Mouse (Mus musculus) stomach, embryonic 14.5 days (tissue): Measurements from ENCODE around the gene Sult5a1. TPM values are rescaled to one million over a fixed set of nuclear protein-coding genes. Genes with fewer than 3 reads are reported as not detected.

Experiments
- ATAC-seq: fragments of 200-750 bp; cut with Nextera tagmentation; 2 replicates; pipeline ENCODE4 v1.8.0; 2017; ENCODE audit warnings: low read depth, moderate TSS enrichment; ENCODE audit not compliant: insufficient number of reproducible peaks, insufficient read depth, low FRiP score
- H3K27ac ChIP-seq: fragments of 300-500 bp; sonication (generic); 2 replicates; pipeline ENCODE4 v1.5.1; 2014; ENCODE audit warnings: mild to moderate bottlenecking, low read length, moderate library complexity, mixed read lengths
- H3K27me3 ChIP-seq: fragments of 300-500 bp; sonication (generic); 2 replicates; pipeline ENCODE4 v1.6.1; 2014; ENCODE audit warnings: low read length, control low read depth, mixed read lengths; ENCODE audit not compliant: control insufficient read depth, insufficient read depth
- H3K36me3 ChIP-seq: fragments of 300-500 bp; sonication (generic); 2 replicates; pipeline ENCODE4 v1.6.1; 2014; ENCODE audit warnings: mild to moderate bottlenecking, control low read depth, low read length, moderate library complexity, mixed read lengths; ENCODE audit not compliant: control insufficient read depth, insufficient read depth
- H3K4me1 ChIP-seq: fragments of 300-500 bp; sonication (generic); 2 replicates; pipeline ENCODE4 v1.6.1; 2014; ENCODE audit warnings: low read length, control low read depth, mixed read lengths; ENCODE audit not compliant: control insufficient read depth, insufficient read depth
- H3K4me2 ChIP-seq: fragments of 300-500 bp; sonication (generic); replicated peaks from 2 replicates; pipeline ENCODE4 v1.6.1; 2014; ENCODE audit warnings: low read depth, low read length, control low read depth
- H3K4me3 ChIP-seq: fragments of 300-500 bp; sonication (generic); 2 replicates; pipeline ENCODE4 v1.5.1; 2014; ENCODE audit warnings: low read depth, low read length, control low read depth
- H3K9ac ChIP-seq: fragments of 300-500 bp; sonication (generic); replicated peaks from 2 replicates; pipeline ENCODE4 v1.6.1; 2014; ENCODE audit warnings: low read depth, mild to moderate bottlenecking, control low read depth, low read length, moderate library complexity, mixed read lengths
- H3K9me3 ChIP-seq: fragments of 300-500 bp; sonication (generic); 2 replicates; pipeline ENCODE4 v1.6.1; 2016; ENCODE audit warnings: low read depth, low read length, control low read depth; ENCODE audit not compliant: control insufficient read depth
- whole genome bisulfite sequencing: fragments of 180-500 bp; shearing (Covaris S2); extraction: QIAGEN DNeasy Blood & Tissue Kit; methylation state at CpG from one replicate; pipeline ENCODE4 v1.1.7; 2014; 5-methylcytosine and 5-hydroxymethylcytosine counted together
- polyA plus RNA-seq: library from polyadenylated mRNA; unstranded; fragments of >200 nt; fragmentation: Nextera tagmentation; extraction: Ambion mirVana; gene quantifications from 2 replicates; pipeline ENCODE4 v1.2.1, GENCODE M21; 2014

Gene Sult5a1
- polyA plus RNA-seq, 1 experiment from 2014 or later = 23.9 TPM

DNA sequence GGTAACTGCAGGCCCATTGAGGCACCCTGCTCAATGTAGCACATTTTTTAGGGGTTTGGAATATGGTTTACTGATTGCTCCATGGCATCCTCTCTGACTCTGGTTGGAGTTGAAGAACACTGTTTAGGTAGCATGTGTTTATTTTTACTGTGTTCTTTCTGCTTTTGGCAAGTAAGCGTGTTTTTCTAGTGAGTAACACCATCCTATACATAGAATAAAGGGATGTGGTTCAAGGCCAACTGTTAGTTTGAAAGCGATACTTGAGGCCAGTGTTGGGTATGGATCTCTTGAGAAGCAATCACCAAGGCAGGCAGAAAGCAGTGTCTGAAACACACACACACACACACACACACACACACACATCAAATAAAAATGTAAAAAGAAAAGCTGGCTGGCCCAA lies 29.9 kb upstream of the Sult5a1 start:
- no peaks in the 10 kb centered on the region for H3K4me1 ChIP-seq
- H3K27me3 ChIP-seq = no peaks in the 10 kb centered on the region
- no peaks in the 10 kb centered on the region for H3K36me3 ChIP-seq
- H3K4me3 ChIP-seq = no peak overlapping the region
- no peak for ATAC-seq
- no peaks in the 10 kb centered on the region for H3K9me3 ChIP-seq
- H3K4me2 ChIP-seq = no peak overlapping the region
- 79% methylated on average over 2 of the region's 2 CpGs for WGBS
- H3K27ac ChIP-seq = no peak overlapping the region
- H3K9ac ChIP-seq = no peak overlapping the region

DNA sequence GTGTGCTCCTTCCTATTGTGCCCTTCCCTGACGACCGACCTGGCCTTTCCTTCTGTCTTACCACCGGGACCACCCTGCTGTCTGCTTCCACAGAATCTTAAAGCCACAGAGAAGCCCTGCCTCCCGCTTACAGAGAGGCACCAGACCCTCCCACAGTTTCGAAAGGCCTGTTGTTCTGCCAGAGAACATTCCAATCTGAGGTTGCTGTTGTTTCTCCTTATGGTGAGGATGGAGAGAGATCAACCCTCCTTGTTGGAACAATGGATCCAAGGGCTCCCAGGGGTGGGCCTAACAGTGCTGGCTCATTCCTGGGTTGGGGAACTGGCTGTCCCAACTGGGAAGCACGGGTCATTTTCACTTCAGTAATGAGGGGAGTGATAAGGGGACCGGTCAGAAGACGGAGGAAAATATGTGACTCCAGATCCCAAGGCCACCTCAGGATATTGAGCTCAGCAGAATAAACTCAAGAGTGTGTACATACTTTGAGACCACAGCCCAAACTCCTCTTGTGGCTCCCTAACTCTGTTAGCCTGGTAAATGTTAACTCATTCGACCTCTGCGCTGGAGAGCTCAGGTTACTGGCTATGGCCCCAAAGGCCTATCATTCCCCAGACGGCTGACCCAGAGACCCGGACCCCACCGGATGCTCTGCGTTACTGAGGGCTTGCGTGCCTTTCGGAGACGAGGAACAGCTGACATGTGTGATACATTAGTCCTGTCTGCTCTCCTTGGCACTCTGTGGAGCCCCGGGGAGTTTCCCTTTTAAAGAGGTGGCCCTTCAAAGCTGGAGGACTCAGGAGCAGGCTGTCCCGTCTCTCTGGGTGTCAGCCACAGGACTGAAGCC lies 27.7 kb upstream of the Sult5a1 start, which contains the start of gene Dpep1:
Gene Dpep1, plus strand, starts transcription at position 677 of the 844 bp plus-strand sequence.
- ATAC-seq = no peak
- Histone ChIP-seq H3K36me3 (no peaks in the 10 kb centered on the region), H3K27ac (peak within 1 kb of the TSS; percentile 63; the same call in 1 of the 2 replicates), H3K4me2 (no peak within 1 kb of the TSS), H3K4me3 (no peak within 1 kb of the TSS), H3K9me3 (no peaks in the 10 kb centered on the region), H3K9ac (no peak within 1 kb of the TSS), H3K4me1 (no peaks in the 10 kb centered on the region), H3K27me3 (no peaks in the 10 kb centered on the region)
- 15% methylated on average over 19 of the region's 19 CpGs for WGBS

DNA sequence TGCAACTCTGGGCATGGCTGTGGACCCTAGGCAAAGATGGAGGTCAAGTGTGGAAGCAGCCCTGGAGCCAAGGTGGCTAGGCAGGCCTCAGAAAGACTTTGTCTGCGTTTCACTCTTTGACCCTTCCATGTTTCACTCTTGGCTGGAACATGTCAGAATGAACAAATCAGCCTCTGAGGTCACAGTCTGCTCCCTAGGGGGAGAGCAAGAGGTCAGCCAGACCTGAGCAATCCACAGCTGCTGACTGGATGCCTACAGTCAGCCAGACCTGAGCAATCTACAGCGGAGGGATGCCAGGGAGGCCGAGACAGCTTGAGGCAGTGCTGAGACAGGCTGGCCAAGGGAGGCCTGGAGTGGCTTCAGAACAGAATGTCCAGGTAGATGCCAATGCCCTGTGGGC lies 23.3 kb upstream of the Sult5a1 start:
- no peaks in the 10 kb centered on the region for H3K27me3 ChIP-seq
- H3K36me3 ChIP-seq = no peaks in the 10 kb centered on the region
- no peak overlapping the region for H3K9ac ChIP-seq
- H3K4me3 ChIP-seq = no peak overlapping the region
- peaks cover 5% of the 10 kb centered on the region; the same call in 1 of the 2 replicates for H3K9me3 ChIP-seq
- ATAC-seq = no peak
- H3K27ac ChIP-seq = no peak overlapping the region
- 49% methylated on average over 3 of the region's 3 CpGs for whole genome bisulfite sequencing
- no peak overlapping the region for H3K4me2 ChIP-seq
- H3K4me1 ChIP-seq = no peaks in the 10 kb centered on the region

DNA sequence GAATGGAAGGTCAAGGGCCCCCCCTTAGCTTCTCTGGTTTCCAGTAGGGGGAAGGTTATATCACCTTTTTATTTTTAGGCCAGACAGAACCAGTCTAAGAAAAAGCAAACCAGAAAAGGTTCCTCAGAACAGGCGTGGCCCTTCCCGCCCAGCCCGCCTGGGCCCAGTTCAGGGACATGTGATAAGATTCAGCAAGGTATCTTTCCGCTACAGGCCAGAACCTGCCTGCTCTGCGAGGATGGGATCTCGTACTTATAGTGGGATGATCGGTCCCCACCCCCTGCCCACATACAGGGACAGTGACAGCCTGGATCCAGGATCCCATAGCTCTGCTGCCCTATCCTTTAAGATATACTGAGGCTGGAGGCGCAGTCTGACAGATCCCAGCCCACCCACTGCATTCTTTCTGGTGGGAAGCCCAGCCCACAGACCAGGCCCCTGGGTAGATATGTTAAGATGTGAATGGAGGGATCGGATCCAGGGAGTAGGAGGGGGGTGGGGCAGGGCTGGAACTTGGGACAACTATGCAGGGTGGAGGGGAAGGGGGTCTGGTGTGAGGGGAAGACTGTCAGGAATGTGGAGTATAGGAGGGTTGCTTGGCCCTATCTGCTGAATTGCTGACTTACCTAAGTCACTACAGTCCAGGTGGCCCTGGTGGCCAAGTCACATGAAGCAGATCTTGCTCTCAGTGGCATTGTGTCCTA lies 1.9 kb downstream of the Sult5a1 start:
- Histone ChIP-seq H3K4me2 (no peak overlapping the region), H3K9ac (no peak overlapping the region), H3K4me1 (peaks cover 21% of the 10 kb centered on the region), H3K27ac (no peak overlapping the region), H3K4me3 (no peak overlapping the region), H3K27me3 (no peaks in the 10 kb centered on the region), H3K36me3 (no peaks in the 10 kb centered on the region), H3K9me3 (no peaks in the 10 kb centered on the region)
- WGBS = 69% methylated on average over 9 of the region's 9 CpGs
- ATAC-seq = peak; percentile 46; the same call in 1 of the 2 replicates

DNA sequence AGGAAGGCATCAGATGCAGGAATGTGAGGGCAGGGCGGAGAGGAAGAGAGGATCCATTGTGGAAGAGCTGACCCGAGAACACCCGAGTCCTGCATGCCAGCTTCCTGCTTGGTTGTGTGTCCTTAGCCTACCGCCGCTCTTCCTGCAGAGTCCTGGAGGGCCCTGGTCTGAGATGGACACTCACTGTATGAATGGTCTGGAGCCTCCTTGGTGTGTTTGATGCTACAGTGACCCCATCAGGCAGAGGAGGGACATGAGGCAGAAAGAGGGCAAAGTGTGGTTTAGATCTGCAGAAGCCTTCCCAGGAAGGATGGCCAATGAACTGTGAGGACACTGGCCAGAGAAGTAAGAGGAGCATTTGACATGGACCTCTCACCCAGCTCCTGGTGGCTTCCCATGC lies 2.9 kb downstream of the Sult5a1 start:
- Histone ChIP-seq H3K4me1 (peaks cover 21% of the 10 kb centered on the region), H3K9ac (no peak overlapping the region), H3K27me3 (no peaks in the 10 kb centered on the region), H3K36me3 (no peaks in the 10 kb centered on the region), H3K4me2 (no peak overlapping the region), H3K9me3 (no peaks in the 10 kb centered on the region), H3K27ac (no peak overlapping the region), H3K4me3 (no peak overlapping the region)
- 67% methylated on average over 5 of the region's 5 CpGs for WGBS
- ATAC-seq = no peak

DNA sequence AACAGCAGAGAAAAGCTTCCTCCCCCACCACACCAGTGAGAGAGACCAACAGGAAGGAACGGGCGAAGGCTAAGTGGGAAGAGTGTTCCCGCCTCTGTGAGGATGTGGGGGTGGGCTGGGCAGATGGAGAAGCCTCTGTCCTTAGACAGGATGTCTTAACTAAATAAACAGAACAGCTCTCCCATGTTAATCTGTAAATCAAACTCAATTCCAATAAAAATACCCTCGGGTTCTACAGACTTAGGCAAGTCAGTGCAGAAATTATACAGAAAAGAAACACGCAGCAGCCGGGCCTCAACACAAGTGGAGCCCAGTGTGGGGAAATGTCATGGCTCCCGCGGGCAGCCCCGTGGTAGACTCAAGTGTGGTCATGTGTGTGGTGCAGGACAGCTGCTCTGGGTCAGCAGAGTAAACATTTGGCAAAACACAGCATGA lies 7.4 kb downstream of the Sult5a1 start:
- H3K27ac ChIP-seq = peak overlapping the region; percentile 64
- no peaks in the 10 kb centered on the region for H3K27me3 ChIP-seq
- no peak overlapping the region for H3K4me2 ChIP-seq
- peaks cover 6% of the 10 kb centered on the region; the same call in 1 of the 2 replicates for H3K4me1 ChIP-seq
- ATAC-seq = peak; percentile 61; the same call in 1 of the 2 replicates
- H3K36me3 ChIP-seq = no peaks in the 10 kb centered on the region
- 47% methylated on average over 9 of the region's 9 CpGs for WGBS
- H3K4me3 ChIP-seq = no peak overlapping the region
- H3K9ac ChIP-seq = no peak overlapping the region
- no peaks in the 10 kb centered on the region for H3K9me3 ChIP-seq

DNA sequence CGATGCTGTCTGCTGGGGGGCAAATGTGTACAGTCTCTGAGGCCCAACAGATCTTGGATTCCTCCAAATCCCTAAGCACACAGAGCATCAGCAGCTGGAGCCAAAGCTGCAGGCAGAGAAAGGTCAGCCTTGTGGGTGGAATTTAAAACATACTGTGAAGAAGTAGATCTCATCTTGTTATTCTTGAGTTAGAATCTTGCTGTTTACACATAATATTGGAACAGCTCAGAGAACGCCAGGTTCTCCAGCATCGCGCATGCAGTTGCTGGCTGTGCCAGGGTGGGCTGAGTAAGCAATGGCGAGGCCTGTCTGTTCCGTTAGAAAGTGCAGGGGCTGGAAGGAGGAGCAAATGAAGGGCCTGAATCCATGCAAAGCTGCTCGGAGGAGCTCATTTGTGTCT lies 11.7 kb downstream of the Sult5a1 start:
- ATAC-seq = no peak
- Histone ChIP-seq H3K36me3 (no peaks in the 10 kb centered on the region), H3K9ac (no peak overlapping the region), H3K4me3 (no peak overlapping the region), H3K9me3 (no peaks in the 10 kb centered on the region), H3K27ac (peak overlapping the region; percentile 86), H3K27me3 (no peaks in the 10 kb centered on the region), H3K4me1 (peaks cover 8% of the 10 kb centered on the region; the same call in 1 of the 2 replicates), H3K4me2 (no peak overlapping the region)
- WGBS = 50% methylated on average over 7 of the region's 7 CpGs

DNA sequence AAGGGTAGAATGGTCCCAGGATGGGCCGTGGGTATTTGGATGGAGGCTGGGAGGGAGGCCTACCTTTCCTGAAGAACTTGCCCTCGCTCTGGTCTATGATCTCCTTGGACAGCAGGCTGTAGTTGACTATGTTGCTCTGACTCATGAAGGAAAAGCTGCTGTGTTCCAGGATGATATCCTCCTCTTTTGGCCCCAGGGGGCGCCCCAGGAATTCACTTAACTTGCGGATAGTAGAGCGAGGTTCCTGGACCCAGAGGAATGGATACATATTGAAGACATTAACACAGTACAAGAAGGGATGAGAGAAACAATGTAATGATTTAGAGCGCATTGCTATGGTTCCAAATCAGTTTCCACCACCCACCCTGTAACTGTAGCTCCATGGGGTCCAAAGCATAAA lies 12.8 kb downstream of the Sult5a1 start:
- Histone ChIP-seq H3K27me3 (no peaks in the 10 kb centered on the region), H3K4me1 (0 out of 2 replicates have a peak, but pooled peaks cover 8% of the 10 kb centered on the region), H3K27ac (no peak overlapping the region; the same call in 1 of the 2 replicates), H3K4me2 (no peak overlapping the region), H3K4me3 (no peak overlapping the region), H3K9ac (no peak overlapping the region), H3K36me3 (no peaks in the 10 kb centered on the region), H3K9me3 (no peaks in the 10 kb centered on the region)
- WGBS = 51% methylated on average over 6 of the region's 6 CpGs
- no peak for ATAC-seq
